ENCODE assay signal across 16 mouse cellular contexts in genomic region chr11:70129926-70130379, GRCm38 (mm10). TPM values are rescaled to one million over a fixed set of nuclear protein-coding genes. Genes with fewer than 3 reads are reported as not detected.
DNase-seq lines count a peak whose midpoint lies in the region; ATAC-seq and TF ChIP-seq lines count a peak whose summit lies in the region.
"Had no signal": no experiment of that assay in that cellular context is flagged by ENCODE, and none has a peak within 500 bp of the region (broad histone marks: within the 10 kb centered on the region; RNA-seq: fewer than 3 reads in every experiment).

Gene Mgl2 (plus strand): TSS chr11:70130329.

- DNase-seq in gastrocnemius, adult 2 months: no peak
- DNase-seq in gastrocnemius, postnatal 36 days: no peak
- DNase-seq in heart, postnatal 10 days: peak; percentile 14 to 22
- peak; percentile 56 for DNase-seq in lung, postnatal 14 days
- no peak for DNase-seq in frontal cortex, postnatal 10 days (ENCODE audit: low spot score in 2 of 2)
- no peak for DNase-seq in thymus, adult 2 months
- DNase-seq: adrenal gland, adult 2 months; kidney, adult 8-10 months had no signal

- H3K4me3 ChIP-seq in gastrocnemius, adult 2 months: peak within 1 kb of the TSS; percentile 40
- H3K4me3 ChIP-seq in bone marrow, adult 2 months (replicated peaks; ENCODE audit: control insufficient read depth, low read depth, low read length): no peak within 1 kb of the TSS
- no peak within 1 kb of the TSS for H3K4me3 ChIP-seq in thymus, adult 2 months (ENCODE audit: control insufficient read depth, insufficient read depth, low read length)
- H3K4me3 ChIP-seq: heart, adult 2 months; limb, embryonic 15.5 days; megakaryocyte, embryonic 14.5 days; neural tube, embryonic 12.5 days had no signal

- ATAC-seq in CD4-positive, CD25-positive, alpha-beta regulatory T cell, adult 4 months: no peak
- ATAC-seq: forebrain, embryonic 14.5 days; hindbrain, postnatal 0 days had no signal

- WGBS in bone marrow, adult 2 months: 16% methylated on average over 9 of the region's 9 CpGs
- WGBS in thymus, adult 2 months: 41% methylated on average over 9 of the region's 9 CpGs

- intact Hi-C loops in gastrocnemius, adult 2 months (cut with DNase I): no loop called here
- intact Hi-C loops in gastrocnemius, postnatal 36 days (cut with DNase I): no loop called here
- intact Hi-C loops in heart, postnatal 10 days (cut with DNase I): no loop called here

- peaks cover 9% of the 10 kb centered on the region for H3K4me1 ChIP-seq in bone marrow, adult 2 months (ENCODE audit: control insufficient read depth, insufficient read depth, low read length)
- no peaks in the 10 kb centered on the region; the same call in 1 of the 2 replicates for H3K4me1 ChIP-seq in thymus, adult 2 months (replicated peaks; ENCODE audit: control insufficient read depth, insufficient read depth, low read length)
- H3K4me1 ChIP-seq: limb, embryonic 15.5 days; neural tube, embryonic 12.5 days had no signal

- no peak for TF ChIP-seq POLR2A in bone marrow, adult 2 months (IDR thresholded peaks at IDR 0.05; ENCODE audit: borderline replicate concordance, control insufficient read depth, low read depth, low read length)
- no peak for TF ChIP-seq POLR2A in thymus, adult 2 months (IDR thresholded peaks at IDR 0.05; ENCODE audit: control insufficient read depth, extremely low read depth, insufficient read depth, low read length, poor library complexity)

- TF ChIP-seq CTCF in gastrocnemius, adult 2 months (IDR thresholded peaks at IDR 0.05): no peak
- no peak for TF ChIP-seq CTCF in bone marrow, adult 2 months (IDR thresholded peaks at IDR 0.05; ENCODE audit: control insufficient read depth, insufficient read depth, low read length)
- TF ChIP-seq CTCF in thymus, adult 2 months (IDR thresholded peaks at IDR 0.05; ENCODE audit: borderline replicate concordance, control insufficient read depth, extremely low read depth, insufficient read depth, low read length, poor library complexity): no peak

- no peaks in the 10 kb centered on the region for H3K36me3 ChIP-seq in thymus, adult 2 months (ENCODE audit: control insufficient read depth, insufficient read depth, low read length)
- H3K36me3 ChIP-seq: limb, embryonic 15.5 days; neural tube, embryonic 12.5 days had no signal

- no peak within 1 kb of the TSS for H3K27ac ChIP-seq in gastrocnemius, adult 2 months
- H3K27ac ChIP-seq in bone marrow, adult 2 months (ENCODE audit: control insufficient read depth, insufficient read depth, low read depth, low read length, poor library complexity): peak within 1 kb of the TSS; percentile 33; the same call in 1 of the 2 replicates
- no peak within 1 kb of the TSS for H3K27ac ChIP-seq in thymus, adult 2 months (ENCODE audit: control insufficient read depth, insufficient read depth, low read length)
- H3K27ac ChIP-seq: heart, adult 2 months; hindbrain, postnatal 0 days; limb, embryonic 15.5 days; neural tube, embryonic 12.5 days had no signal

- no peaks in the 10 kb centered on the region for H3K27me3 ChIP-seq in thymus, adult 2 months (ENCODE audit: control insufficient read depth, insufficient read depth, low read length)
- H3K27me3 ChIP-seq: limb, embryonic 15.5 days; neural tube, embryonic 12.5 days had no signal

RNA-seq across cellular contexts. Expression of gene Mgl2, which starts in this region (rescaled TPM):
- 1 to 10 TPM in 1 of 2 experiments, under 1 TPM in 1; 0.94 to 3.3 TPM for total RNA-seq in gastrocnemius, adult 2 months (2021)
- total RNA-seq in gastrocnemius, postnatal 36 days (2021): 1 to 10 TPM; 1.1 to 1.2 TPM
- 2.3 and 3.8 TPM in 2 replicates for polyA plus RNA-seq in bone marrow, adult 2 months (2011; ENCODE audit: insufficient read depth, insufficient read length, low replicate concordance, missing spikeins)
- total RNA-seq in heart, postnatal 10 days (2021): 1 to 10 TPM in 1 of 2 experiments, under 1 TPM in 1; 0.69 to 1.0 TPM
- 6.4 and 6.8 TPM in 2 replicates for polyA plus RNA-seq in thymus, adult 2 months (2012; rRNA removed)
- not detected for polyA plus RNA-seq in CD4-positive, CD25-positive, alpha-beta regulatory T cell, adult 4 months (2017; shearing (Covaris generic))
- total RNA-seq: hindbrain, postnatal 0 days had no signal

Comparison
In these comparisons a context has a peak if more than half of its experiments do, and no peak if none do; other contexts are left out.
1. DNase-seq: peak in heart, postnatal 10 days (2 of 2) and lung, postnatal 14 days (single experiment); none in gastrocnemius, adult 2 months (single experiment), gastrocnemius, postnatal 36 days (0 of 2), frontal cortex, postnatal 10 days (0 of 2) and thymus, adult 2 months (single experiment).